Mouse (Mus musculus) CH12F3 (cell line): ENCODE data around the gene Lmx1b.

Experiments
- in situ Hi-C: fragments of 300-500 bp; cut with MboI; formaldehyde crosslinking; loops from 2 replicates; pipeline ENCODE4 v1.14.3; 2020; ENCODE audit warnings: low sequenced_read_pairs

Lmx1b gene

DNA sequence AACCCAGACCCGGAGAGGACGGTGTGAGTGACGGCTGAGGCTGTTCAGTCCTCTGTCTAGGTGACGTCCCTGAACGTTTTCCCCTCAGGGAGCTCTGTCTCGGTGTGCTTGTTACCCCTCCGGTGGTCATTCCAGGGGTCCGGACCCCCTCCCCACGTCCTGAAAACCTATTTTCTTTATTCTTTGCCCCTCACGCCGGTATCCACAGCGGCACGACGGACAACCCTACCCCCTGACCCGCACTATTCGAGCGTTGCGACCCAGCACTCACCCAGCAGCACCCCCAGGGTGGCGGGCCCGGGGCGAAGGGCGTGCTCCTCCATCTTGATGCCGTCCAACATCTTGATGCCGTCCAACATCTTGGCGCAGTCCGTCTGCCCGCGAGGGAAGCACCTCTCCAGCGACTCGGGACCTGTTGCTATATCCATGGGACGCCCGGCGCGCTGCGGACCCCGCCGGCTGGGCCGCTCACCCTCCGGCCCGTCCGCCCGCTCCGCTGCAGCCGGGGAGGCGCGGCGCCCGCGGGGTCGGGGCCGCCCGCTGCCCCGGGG lies at the start of gene Lmx1b:
Lmx1b (minus strand) TSS at position 341 of the 551 bp plus-strand sequence.
- in situ Hi-C loops = no loop called here

GRCm38 (mm10) chr2:33689880-33690462 lies 49.7 kb upstream of the Lmx1b start:
- in situ Hi-C loops = no loop called here

DNA sequence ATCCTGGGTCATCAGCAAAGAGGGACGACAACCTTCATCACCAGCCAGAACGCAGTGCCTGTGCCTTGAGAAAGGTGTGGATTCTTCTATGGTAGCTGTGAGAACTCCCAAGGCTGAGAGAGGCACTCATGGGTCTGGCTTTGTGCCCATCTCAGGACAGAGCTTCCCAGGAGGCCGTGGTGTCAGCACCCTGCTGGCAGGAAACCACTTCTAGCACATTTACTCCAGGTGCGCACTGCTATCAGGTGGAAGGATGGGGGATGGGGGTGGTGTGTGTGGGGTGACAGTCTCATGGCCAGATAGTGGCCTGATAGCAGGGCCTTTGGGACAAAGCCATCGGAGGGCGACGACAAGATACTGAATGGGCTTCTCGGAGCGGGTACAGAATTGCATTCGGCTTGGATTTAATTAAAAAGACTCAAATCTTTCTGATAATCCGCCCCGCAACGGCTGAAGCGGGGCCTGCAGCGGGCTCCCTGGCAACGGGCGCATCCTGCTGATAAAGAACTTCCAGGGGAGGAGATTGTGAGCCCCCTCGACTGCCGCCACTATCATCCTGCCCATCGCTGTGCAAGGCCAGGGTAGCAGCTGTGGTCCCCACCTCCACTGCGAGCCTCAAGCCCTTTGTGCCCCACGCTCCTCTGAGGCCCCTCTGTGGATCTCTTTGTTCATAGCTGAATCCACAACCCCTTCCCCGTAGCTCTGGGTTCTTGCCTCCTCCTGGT lies 49.0 kb upstream of the Lmx1b start:
- in situ Hi-C loops = no loop called here

- in situ Hi-C loops = no loop called here
Measured at GRCm38 (mm10) chr2:33683594-33683993, 43.3 kb upstream of the Lmx1b start.

- in situ Hi-C loops = no loop called here
Measured at GRCm38 (mm10) chr2:33683095-33683494, 42.8 kb upstream of the Lmx1b start.

GRCm38 (mm10) chr2:33682219-33682618 lies 41.9 kb upstream of the Lmx1b start:
- in situ Hi-C loops = no loop called here

DNA sequence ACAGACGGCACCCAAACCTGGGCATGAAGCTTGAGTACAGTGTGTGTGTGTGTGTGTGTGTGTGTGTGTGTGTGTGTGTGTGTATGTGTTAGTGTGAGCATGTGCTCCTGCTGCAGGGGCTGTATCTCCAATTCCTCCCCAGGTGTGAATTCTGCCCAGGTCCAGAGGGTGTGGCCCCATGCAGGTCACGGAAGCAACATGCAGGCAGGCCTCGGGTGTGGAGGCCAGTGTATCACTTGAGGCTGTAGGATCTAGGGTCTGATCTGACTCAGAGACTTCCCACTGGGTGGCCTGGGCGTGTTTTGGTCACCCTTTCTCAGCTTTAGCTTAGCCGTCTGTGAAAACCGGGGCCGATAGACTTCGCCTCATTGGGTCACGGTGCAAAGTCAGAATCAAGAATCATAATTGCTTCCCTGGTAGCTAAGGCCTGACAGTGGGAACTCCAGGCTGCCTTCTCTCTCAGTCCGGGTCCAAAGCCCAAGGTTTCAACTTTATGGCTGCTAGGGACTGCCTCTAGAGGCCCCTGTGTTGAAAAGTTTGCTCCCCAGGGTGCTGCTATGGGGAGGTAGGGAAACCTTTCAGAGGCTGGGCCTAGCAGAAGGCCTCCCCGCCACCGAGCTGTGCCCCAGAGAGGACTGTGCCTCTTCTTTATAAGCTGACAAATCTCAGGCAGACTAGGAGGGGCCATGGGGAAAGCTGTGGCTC lies 38.8 kb upstream of the Lmx1b start:
- in situ Hi-C loops = no loop called here

- in situ Hi-C loops = no loop called here
Measured at GRCm38 (mm10) chr2:33672701-33673472, 32.6 kb upstream of the Lmx1b start.

DNA sequence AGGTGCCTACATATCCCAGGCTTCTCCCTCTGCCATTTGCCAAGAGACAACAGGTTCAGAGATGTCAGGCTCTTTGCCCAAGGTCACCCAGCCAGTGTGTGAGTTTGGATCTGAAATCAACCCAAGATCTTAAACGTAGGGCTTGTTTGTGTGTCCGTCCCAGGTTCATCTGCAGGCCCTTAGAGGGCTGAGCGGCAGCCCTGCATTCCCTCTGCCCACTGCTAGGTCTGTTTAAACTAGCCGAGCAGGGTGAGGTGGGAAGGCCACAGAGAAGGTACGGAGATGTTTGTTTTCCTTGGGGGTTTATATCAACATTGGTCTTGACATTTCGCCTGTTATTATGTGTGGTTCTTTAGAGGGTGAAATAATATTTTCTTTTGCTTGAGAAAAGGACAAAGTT lies 28.4 kb upstream of the Lmx1b start:
- in situ Hi-C loops = no loop called here

- in situ Hi-C loops = no loop called here
Measured at GRCm38 (mm10) chr2:33666388-33666945, 26.2 kb upstream of the Lmx1b start.

DNA sequence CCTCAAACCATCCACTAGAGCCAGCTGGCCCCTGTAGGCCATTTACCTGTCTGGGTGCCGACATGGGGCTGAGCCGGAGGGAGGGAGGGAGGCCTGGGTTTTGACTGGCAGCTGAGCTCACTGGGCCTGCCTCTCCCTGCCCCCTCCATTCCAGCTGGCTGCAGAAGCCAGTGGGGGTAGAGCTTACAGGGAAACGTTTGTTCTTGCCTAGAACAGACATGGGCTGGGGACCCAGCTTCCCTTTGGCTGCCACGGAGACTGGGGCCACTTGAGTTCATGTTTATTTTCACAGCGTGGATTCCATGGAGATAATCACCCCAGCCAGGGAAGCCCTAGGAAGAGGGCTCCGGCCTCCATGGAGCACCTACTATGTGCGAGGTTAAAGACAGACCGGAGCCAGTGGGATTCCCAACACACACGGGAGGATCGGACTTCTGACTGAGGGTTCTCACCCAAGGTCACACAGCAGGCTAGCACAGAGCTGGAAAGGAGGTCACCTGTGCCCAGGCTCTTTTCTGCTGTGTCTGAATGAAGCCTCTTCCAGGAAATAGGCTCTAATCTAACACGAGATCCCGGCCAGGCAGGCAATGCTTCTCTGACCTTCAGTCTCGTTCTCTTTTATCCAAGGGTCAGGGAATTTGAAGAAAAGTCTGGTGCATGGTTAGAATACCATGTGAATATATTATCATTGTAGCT lies 25.2 kb upstream of the Lmx1b start:
- in situ Hi-C loops = no loop called here

- in situ Hi-C loops = no loop called here
Measured at GRCm38 (mm10) chr2:33664661-33665060, 24.4 kb upstream of the Lmx1b start.

GRCm38 (mm10) chr2:33659288-33659629 lies 18.9 kb upstream of the Lmx1b start:
- in situ Hi-C loops = no loop called here

- in situ Hi-C loops = no loop called here
Measured at GRCm38 (mm10) chr2:33658602-33659287, 18.4 kb upstream of the Lmx1b start.

- in situ Hi-C loops = no loop called here
Measured at GRCm38 (mm10) chr2:33652517-33653198, 12.3 kb upstream of the Lmx1b start.

DNA sequence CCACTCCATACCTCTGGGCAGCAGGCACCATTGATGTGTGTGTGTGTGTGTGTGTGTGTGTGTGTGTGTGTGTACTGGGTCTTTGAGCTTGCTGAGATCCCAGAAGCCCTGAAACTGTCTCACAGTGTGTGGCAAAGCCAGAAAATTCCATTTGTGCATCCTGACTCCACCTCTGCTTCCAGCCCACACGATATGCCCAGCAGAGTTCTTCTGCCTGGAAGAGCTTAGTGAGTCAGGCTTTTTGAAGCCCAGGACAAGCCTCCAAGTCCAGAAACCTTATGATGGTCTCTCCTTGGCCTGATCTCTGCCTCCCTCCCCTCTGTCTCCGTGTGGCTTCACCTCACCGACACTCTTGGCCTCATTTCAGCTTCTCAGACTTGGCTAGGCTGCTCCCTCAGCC lies 9.1 kb upstream of the Lmx1b start:
- in situ Hi-C loops = no loop called here

DNA sequence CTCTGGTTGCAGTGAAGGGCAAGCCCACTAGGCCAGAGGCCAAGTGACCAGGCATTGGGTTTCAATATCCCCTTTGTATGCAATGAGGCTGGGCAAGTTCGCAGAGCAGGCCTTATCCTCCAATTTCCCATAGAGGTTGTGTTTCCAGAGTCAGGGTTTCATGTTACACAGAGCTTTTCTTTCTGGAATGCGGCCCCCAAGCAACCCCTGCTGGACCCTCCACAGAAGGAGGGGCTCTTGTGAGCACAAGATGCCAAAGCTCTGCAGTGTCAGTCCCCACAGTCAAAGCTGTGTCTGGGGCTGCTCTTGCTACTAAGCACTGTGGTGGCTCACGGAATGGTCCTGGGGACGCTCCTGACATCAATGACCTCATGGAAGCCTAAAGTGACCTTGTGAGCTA lies 8.6 kb upstream of the Lmx1b start:
- in situ Hi-C loops = no loop called here

GRCm38 (mm10) chr2:33646283-33646550 lies 5.9 kb upstream of the Lmx1b start:
- in situ Hi-C loops = no loop called here

DNA sequence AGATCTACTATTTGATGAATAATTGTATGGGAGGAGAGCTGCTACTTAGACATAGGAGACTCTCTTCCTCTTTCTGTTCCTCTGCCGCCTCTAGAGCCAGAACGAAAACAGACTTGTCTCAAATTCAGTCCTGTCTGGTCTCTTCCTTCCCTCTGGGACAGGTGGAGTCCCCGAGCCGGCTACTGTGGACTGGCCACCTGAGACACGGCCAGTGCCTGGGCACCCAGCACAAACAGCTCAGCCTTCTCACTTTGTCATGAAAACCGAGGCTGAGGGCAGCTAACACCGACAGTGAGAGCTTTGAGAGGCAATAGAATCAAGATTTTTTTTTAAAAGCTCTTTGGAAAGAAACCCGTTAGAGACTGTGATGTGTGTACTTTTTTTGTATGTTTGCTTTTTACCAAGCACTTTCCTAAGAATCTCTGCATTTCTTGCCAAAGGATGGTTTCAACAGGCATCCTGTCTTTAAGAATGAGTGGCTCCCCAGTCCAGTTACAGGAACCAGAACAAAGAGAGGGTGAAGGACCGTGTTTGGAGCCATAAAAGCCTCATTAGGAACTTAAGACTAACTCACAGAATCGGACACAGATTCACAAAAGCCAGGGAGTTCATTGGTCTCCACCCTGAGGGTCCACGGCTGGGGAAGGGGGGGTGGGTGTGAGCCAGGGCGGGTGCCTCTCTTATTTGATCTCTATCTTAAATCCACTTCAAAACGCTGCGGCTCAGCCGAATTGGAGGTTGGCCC lies 5.4 kb upstream of the Lmx1b start:
- in situ Hi-C loops = no loop called here
